Mouse (Mus musculus) C2C12 (cell line): ENCODE measurements at regions not wholly inside any gene's neighbourhood (a gene's known extent, or its start where the extent isn't known, plus 50 kb on each side); places are given as distances from the start of the nearest gene placed in this dataset.

Experiments
- H3K27me3 ChIP-seq: one replicate; pipeline ENCODE4 v1.6.1; 2011; ENCODE audit not compliant: control insufficient read depth, insufficient read depth, insufficient read length
- H3K36me3 ChIP-seq: one replicate; pipeline ENCODE4 v1.6.1; 2011; ENCODE audit not compliant: control insufficient read depth, insufficient read depth
- H3K4me3 ChIP-seq: one replicate; pipeline ENCODE4 v1.5.1; 2011; ENCODE audit warnings: mild to moderate bottlenecking, control low read depth; ENCODE audit not compliant: poor library complexity, insufficient read depth, severe bottlenecking
- H3K79me2 ChIP-seq: one replicate; pipeline ENCODE4 v1.6.1; 2011; ENCODE audit not compliant: control insufficient read depth, insufficient read depth
- H3K79me3 ChIP-seq: one replicate; pipeline ENCODE4 v1.6.1; 2011; ENCODE audit warnings: low read depth, control low read depth
- H3ac ChIP-seq: one replicate; pipeline ENCODE3; 2011; ENCODE audit warnings: low read depth; ENCODE audit not compliant: control insufficient read depth, insufficient read length
- CEBPB ChIP-seq: IDR thresholded peaks from one replicate; pipeline ENCODE4 v1.6.1; 2011; ENCODE audit warnings: low read depth, mild to moderate bottlenecking, control low read depth, moderate library complexity
- CTCF ChIP-seq: IDR thresholded peaks from one replicate; pipeline ENCODE4 v1.5.1; 2011; ENCODE audit not compliant: control insufficient read depth, insufficient read depth, insufficient read length
- FOSL1 ChIP-seq: IDR thresholded peaks from one replicate; pipeline ENCODE4 v1.8.0; 2011; ENCODE audit warnings: mild to moderate bottlenecking, low read length; ENCODE audit not compliant: poor library complexity, insufficient read depth, severe bottlenecking
- MAX ChIP-seq: IDR thresholded peaks from one replicate; pipeline ENCODE4 v1.6.1; 2011; ENCODE audit warnings: mild to moderate bottlenecking, control low read depth
- MYOD1 ChIP-seq: IDR thresholded peaks from one replicate; pipeline ENCODE4 v1.6.1; 2011; ENCODE audit warnings: low read depth; ENCODE audit not compliant: control insufficient read depth, insufficient read length
- MYOG ChIP-seq: IDR thresholded peaks from one replicate; pipeline ENCODE4 v1.6.1; 2011; ENCODE audit not compliant: control insufficient read depth, insufficient read length; ENCODE audit errors: extremely low read depth
- USF1 ChIP-seq: IDR thresholded peaks from one replicate; pipeline ENCODE4 v1.6.1; 2011; ENCODE audit warnings: low read depth, mild to moderate bottlenecking, control low read depth, moderate library complexity

DNA sequence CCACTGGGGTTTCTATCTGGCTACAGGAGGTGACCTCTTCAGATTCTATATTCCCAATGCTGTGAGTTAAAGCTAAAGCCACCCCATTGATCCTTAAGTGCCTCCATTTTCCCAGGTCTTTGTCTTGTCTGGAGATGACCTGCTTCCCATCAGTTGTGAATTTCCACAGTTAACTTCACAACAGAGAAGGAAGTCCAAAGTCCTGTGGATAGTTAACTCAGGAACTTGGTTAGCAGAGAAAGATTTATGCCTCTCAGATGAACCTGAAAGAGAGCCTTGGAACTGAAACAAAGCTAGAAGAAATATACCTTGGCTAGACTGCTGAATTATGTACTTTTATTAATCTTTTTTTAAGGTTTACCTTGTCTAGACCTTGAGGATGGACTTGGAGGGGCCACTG is 431.1 kb upstream of the Ube2e3 start:
- Histone ChIP-seq H3K79me2 (no peaks in the 10 kb centered on the region), H3K79me3 (no peaks in the 10 kb centered on the region), H3K4me3 (no peak overlapping the region), H3K27me3 (no peaks in the 10 kb centered on the region), H3K36me3 (no peaks in the 10 kb centered on the region), H3ac (no peak overlapping the region)
- TF ChIP-seq USF1, result no peak
- no peak for TF ChIP-seq FOSL1
- no peak for TF ChIP-seq MYOD1

DNA sequence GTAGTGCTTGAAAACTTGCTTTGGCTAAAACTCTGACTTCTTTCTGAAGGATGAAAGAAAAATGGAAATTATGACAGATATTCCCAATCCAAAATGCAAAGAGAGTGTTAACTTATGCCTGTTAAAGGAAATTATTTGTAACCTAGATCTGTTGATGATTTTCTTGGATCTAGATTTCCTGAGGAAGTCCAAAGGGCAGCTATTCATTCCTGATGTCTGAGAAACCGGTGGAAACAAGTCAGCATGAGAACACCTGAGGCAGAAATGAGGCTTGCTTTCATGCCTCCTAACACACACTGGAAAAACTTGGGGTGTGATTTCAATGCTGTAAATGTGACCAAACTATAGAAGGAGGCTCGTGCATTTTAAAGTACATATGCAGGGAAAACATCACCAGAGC is 432.9 kb upstream of the Ube2e3 start:
- H3K36me3 ChIP-seq, result no peaks in the 10 kb centered on the region

DNA sequence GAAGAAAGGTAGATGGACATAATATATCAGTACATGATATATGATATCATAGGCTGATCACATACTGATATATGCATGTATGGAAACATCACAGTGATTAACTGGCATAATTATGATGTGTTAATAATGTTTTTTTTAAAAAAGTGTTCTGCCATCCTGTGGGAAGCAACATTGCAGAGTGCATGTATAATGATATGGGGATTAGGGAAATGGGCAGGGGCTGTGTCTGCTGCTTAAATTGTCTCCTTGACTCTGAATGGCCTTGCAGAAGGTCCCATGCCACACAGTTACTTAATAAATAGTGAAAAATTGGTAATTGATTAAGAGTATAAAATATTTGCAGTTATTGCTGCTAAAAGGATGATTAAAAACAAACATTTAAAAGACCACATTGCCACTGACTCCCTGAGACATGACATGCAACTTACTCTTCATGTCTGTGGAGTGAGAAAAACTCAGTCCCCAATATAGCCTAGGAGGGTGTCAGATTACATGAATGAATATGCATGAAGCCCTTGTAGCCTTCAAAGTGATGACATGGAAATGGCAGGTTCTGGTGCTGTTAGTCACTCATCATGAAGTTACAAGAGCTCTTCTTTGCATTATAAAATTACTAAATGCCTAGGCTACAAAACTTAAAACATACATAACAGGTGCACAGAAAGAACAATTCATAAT is 440.1 kb upstream of the Ube2e3 start:
- no peaks in the 10 kb centered on the region for H3K79me3 ChIP-seq
- TF ChIP-seq CTCF (no peak), MAX (no peak), MYOD1 (no peak), MYOG (no peak), FOSL1 (no peak), CEBPB (no peak), USF1 (no peak)
- H3K27me3 ChIP-seq, result no peaks in the 10 kb centered on the region
- H3K36me3 ChIP-seq, result no peaks in the 10 kb centered on the region
- no peak overlapping the region for H3ac ChIP-seq
- H3K79me2 ChIP-seq, result no peaks in the 10 kb centered on the region
- no peak overlapping the region for H3K4me3 ChIP-seq

More for the DNA sequence above, 432.9 kb upstream of the Ube2e3 start:
- Histone ChIP-seq H3ac (no peak overlapping the region), H3K4me3 (no peak overlapping the region), H3K79me2 (no peaks in the 10 kb centered on the region), H3K27me3 (no peaks in the 10 kb centered on the region), H3K79me3 (no peaks in the 10 kb centered on the region)
- TF ChIP-seq USF1 (no peak), MYOD1 (no peak), FOSL1 (no peak), CTCF (no peak), MYOG (no peak), CEBPB (no peak), MAX (no peak)

DNA sequence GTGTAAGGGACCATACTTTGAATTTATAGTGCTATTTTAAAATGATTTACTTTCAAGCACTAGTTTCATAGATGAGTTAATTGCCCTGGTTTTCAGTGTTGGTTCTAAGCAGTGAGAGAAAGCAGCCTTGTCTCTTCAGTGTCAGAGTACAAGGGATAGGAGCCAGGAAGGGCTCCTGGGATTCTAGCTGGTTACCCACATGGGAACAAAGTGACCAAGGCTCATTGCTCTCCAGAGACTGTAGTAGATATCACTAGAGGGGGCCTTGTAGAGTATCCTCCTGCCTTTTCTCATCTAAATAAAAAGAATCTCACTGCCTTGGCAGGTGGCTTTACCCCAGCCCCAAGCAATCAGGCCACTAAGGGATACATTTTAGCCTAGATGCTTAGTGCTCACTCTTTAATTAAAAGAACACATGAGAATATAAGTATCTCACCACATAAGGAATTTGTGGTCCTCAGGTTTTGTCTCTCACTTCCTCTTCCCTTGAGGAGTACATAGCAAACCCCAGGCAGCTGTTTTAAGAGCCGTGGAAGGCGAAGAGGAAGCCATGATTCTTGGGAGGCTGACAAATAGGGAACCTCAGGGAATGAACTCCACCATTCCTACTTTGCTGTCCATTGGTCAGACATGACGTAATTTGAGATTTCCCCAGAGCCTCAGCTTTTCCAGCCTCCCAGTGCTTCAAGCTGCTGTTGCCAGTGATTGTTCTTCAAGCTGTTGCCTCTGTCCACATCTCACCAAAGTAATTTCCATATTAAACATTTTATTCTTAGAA is 449.2 kb upstream of the Ube2e3 start:
- Histone ChIP-seq H3K4me3 (no peak overlapping the region), H3K27me3 (no peaks in the 10 kb centered on the region), H3K79me2 (no peaks in the 10 kb centered on the region), H3K36me3 (no peaks in the 10 kb centered on the region), H3ac (no peak overlapping the region), H3K79me3 (no peaks in the 10 kb centered on the region)
- TF ChIP-seq MAX, result no peak
- TF ChIP-seq CEBPB, result no peak
- no peak for TF ChIP-seq FOSL1
- TF ChIP-seq MYOD1, result no peak
- TF ChIP-seq USF1, result no peak
- TF ChIP-seq CTCF, result no peak
- no peak for TF ChIP-seq MYOG

DNA sequence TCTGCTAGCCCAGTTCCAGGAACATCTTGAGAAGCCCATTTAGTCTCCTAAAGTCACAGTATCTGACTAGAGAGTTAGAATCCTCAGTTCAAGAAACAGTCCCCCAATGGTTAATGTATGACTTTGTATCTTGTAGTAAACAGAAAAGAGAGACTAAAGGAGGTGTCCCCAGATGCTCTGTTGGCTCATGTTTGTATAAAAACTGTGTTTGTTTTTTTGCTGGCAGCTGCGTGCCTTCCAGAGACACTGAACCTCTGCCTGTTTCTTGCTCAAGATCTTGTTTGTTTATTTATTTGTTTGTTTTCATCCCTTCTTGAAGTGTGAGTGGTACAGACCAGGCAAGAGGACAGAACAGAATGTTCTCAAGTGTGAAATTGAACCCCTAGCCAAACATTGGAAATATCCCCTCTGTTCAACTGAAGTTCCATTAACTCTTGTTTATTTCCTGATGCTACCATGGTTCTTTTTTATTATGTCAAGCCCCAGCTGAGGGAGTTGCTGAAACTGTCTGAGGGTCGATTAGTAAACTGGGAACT is 451.3 kb upstream of the Ube2e3 start:
- Histone ChIP-seq H3K27me3 (no peaks in the 10 kb centered on the region), H3K79me2 (no peaks in the 10 kb centered on the region), H3ac (no peak overlapping the region), H3K79me3 (no peaks in the 10 kb centered on the region), H3K36me3 (no peaks in the 10 kb centered on the region), H3K4me3 (no peak overlapping the region)
- TF ChIP-seq USF1 (no peak), MYOG (no peak), CEBPB (no peak), CTCF (no peak), FOSL1 (no peak), MYOD1 (no peak), MAX (no peak)
